Mouse (Mus musculus) midbrain, embryonic 11.5 days (tissue): Measurements from ENCODE around the gene Afm. TPM values are rescaled to one million over a fixed set of nuclear protein-coding genes. Genes with fewer than 3 reads are reported as not detected.

Source experiments
- ATAC-seq: fragments of 200-750 bp; cut with Nextera tagmentation; 2 replicates; pipeline ENCODE4 v1.8.0; 2017; ENCODE audit warnings: moderate TSS enrichment, moderate library complexity; ENCODE audit not compliant: low FRiP score
- DNase-seq: peaks from one replicate; pipeline ENCODE4 v3.0.0; 2015; ENCODE audit warnings: low spot score; ENCODE audit errors: missing footprints
- H3K27ac ChIP-seq: fragments of 300-500 bp; sonication (generic); 2 replicates; pipeline ENCODE4 v1.5.1; 2014; ENCODE audit warnings: low read depth, low read length
- H3K27me3 ChIP-seq: fragments of 300-500 bp; sonication (generic); 2 replicates; pipeline ENCODE4 v1.6.1; 2014; ENCODE audit warnings: mild to moderate bottlenecking, low read length, moderate library complexity, mixed read lengths; ENCODE audit not compliant: control insufficient read depth, insufficient read depth
- H3K36me3 ChIP-seq: fragments of 300-500 bp; sonication (generic); 2 replicates; pipeline ENCODE4 v1.6.1; 2014; ENCODE audit warnings: mild to moderate bottlenecking, low read length, moderate library complexity, mixed read lengths; ENCODE audit not compliant: control insufficient read depth, insufficient read depth
- H3K4me1 ChIP-seq: fragments of 300-500 bp; sonication (generic); 2 replicates; pipeline ENCODE4 v1.6.1; 2014; ENCODE audit warnings: low read length; ENCODE audit not compliant: control insufficient read depth, insufficient read depth
- H3K4me2 ChIP-seq: fragments of 300-500 bp; sonication (generic); 2 replicates; pipeline ENCODE4 v1.6.1; 2014; ENCODE audit warnings: mild to moderate bottlenecking, moderate library complexity
- H3K4me3 ChIP-seq: fragments of 300-500 bp; sonication (generic); 2 replicates; pipeline ENCODE4 v1.5.1; 2014; ENCODE audit warnings: low read depth, low read length
- H3K9ac ChIP-seq: fragments of 300-500 bp; sonication (generic); 2 replicates; pipeline ENCODE4 v1.6.1; 2014; ENCODE audit warnings: low read length
- H3K9me3 ChIP-seq: fragments of 300-500 bp; sonication (generic); 2 replicates; pipeline ENCODE4 v1.6.1; 2016; ENCODE audit warnings: low read length; ENCODE audit not compliant: control insufficient read depth
- WGBS: fragments of 180-500 bp; shearing (Covaris S2); extraction: QIAGEN DNeasy Blood & Tissue Kit; methylation state at CpG from one replicate; pipeline ENCODE4 v1.1.7; 2014; 5-methylcytosine and 5-hydroxymethylcytosine counted together
- polyA plus RNA-seq: library from polyadenylated mRNA; unstranded; fragments of >200 nt; fragmentation: Nextera tagmentation; extraction: Ambion mirVana; gene quantifications from 2 replicates; pipeline ENCODE4 v1.2.1, GENCODE M21; 2014

The Afm gene
- polyA plus RNA-seq, 1 experiment from 2014 or later, result not detected

GRCm38 (mm10) chr5:90565205-90565604 lies 46.5 kb downstream of the Afm start:
- no peak overlapping the region for H3K4me2 ChIP-seq
- no peaks in the 10 kb centered on the region for H3K36me3 ChIP-seq
- H3K27me3 ChIP-seq, result no peaks in the 10 kb centered on the region
- no peaks in the 10 kb centered on the region for H3K4me1 ChIP-seq
- WGBS, result 83% methylated on average over 6 of the region's 6 CpGs
- no peaks in the 10 kb centered on the region for H3K9me3 ChIP-seq
- ATAC-seq, result no peak
- no peak for DNase-seq
- no peak overlapping the region for H3K9ac ChIP-seq
- H3K27ac ChIP-seq, result no peak overlapping the region
- H3K4me3 ChIP-seq, result no peak overlapping the region

DNA sequence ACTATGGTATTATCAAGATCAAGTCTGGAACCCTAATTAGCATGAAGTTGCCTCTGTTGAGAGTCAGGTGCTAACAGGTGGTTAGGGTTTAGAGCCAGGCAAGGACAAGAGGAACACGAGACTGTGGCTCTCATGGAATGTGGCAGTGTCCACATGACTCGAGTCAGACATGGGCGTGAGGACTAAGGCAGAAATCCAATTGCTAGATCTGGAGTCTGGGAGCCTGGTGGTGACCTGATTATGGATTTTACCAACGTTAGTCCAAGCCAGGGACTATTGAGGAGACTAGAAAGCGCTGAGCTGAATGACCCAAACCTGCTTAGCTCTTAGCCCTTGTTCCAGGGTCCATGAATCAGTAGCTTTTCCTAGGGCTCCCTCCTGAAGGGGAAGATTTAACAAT lies 49.1 kb downstream of the Afm start:
- Histone ChIP-seq H3K36me3 (no peaks in the 10 kb centered on the region), H3K9me3 (no peaks in the 10 kb centered on the region), H3K4me1 (no peaks in the 10 kb centered on the region), H3K27me3 (no peaks in the 10 kb centered on the region), H3K4me2 (no peak overlapping the region), H3K9ac (no peak overlapping the region), H3K27ac (no peak overlapping the region), H3K4me3 (no peak overlapping the region)
- DNase-seq (no peak), ATAC-seq (no peak)
- WGBS, result 79% methylated on average over 5 of the region's 5 CpGs

DNA sequence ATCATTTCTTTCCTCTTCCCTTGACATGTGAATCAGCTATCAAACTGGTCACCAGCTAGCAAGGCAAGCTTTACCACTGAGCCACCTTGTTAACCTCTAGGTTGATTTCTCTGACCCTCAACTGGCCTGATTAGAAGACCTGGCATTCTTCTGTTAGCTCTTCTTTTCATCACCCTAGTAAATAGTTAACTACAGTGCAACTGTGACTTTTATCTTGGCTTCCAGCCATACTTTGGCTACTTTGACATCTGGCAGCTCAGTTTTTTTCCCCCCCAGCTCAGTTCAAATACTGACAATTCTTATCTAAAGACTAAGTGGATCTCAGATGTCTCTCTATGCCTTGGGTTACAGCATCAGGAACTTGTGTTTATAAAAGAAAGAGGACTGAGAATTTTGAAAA lies 49.6 kb downstream of the Afm start:
- H3K4me2 ChIP-seq, result no peak overlapping the region
- H3K9ac ChIP-seq, result no peak overlapping the region
- no peaks in the 10 kb centered on the region for H3K36me3 ChIP-seq
- no peaks in the 10 kb centered on the region for H3K9me3 ChIP-seq
- ATAC-seq (no peak), DNase-seq (no peak)
- H3K27me3 ChIP-seq, result no peaks in the 10 kb centered on the region
- H3K27ac ChIP-seq, result no peak overlapping the region
- no peak overlapping the region for H3K4me3 ChIP-seq
- H3K4me1 ChIP-seq, result no peaks in the 10 kb centered on the region

DNA sequence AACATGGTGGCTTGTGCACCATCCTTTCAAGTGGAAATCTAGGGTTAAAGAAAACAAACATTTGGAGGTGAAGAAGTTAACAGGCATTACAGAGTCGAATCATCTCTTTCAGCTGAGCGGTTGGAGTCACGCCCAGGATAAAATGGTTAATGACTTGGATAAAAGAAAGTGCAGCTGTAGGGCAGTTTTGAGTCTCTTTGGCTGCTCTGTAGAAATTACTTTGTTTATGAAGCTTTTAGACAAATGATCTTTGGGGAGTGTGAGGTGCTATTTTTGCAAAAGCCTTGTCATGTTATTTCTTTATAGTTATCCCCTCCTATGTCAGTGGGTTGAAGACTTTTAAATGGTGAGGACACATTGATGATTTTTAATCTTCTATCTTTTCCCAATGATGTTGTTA lies 52.5 kb downstream of the Afm start:
- Histone ChIP-seq H3K9me3 (no peaks in the 10 kb centered on the region), H3K4me3 (no peak overlapping the region), H3K36me3 (no peaks in the 10 kb centered on the region), H3K27ac (no peak overlapping the region), H3K9ac (no peak overlapping the region), H3K4me1 (no peaks in the 10 kb centered on the region), H3K27me3 (no peaks in the 10 kb centered on the region), H3K4me2 (no peak overlapping the region)
- ATAC-seq (no peak), DNase-seq (no peak)
- 61% methylated on average over 3 of the region's 3 CpGs for WGBS

- ATAC-seq (no peak), DNase-seq (no peak)
- Histone ChIP-seq H3K9me3 (no peaks in the 10 kb centered on the region), H3K4me3 (no peak overlapping the region), H3K27me3 (no peaks in the 10 kb centered on the region), H3K27ac (no peak overlapping the region), H3K36me3 (no peaks in the 10 kb centered on the region), H3K4me1 (no peaks in the 10 kb centered on the region), H3K4me2 (no peak overlapping the region), H3K9ac (no peak overlapping the region)
- WGBS, result 86% methylated on average over 9 of the region's 9 CpGs
These were observed 59.0 kb downstream of the Afm start for GRCm38 (mm10) chr5:90577751-90578150.

DNA sequence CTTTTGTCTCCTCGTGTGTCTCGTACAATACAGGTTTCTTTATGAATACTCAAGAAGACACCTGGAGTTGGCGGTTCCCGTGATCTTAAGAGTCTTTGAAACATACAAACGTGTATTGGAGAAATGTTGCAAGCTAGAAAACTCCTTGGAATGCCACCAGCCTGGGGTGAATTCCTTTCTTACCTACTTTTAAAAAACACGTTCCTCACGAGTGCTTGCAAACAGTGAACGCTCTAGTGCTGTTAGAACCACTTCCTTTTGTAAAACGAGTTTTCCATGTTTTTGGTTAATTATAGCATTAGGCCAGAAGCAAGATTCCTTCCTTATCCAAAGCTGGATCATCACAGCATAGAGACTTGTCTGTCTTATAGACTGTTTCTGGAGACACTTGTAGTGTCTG lies 60.8 kb downstream of the Afm start:
- H3K27me3 ChIP-seq, result no peaks in the 10 kb centered on the region

GRCm38 (mm10) chr5:90582179-90582578 lies 63.4 kb downstream of the Afm start:
- H3K4me3 ChIP-seq, result no peak overlapping the region
- no peaks in the 10 kb centered on the region for H3K4me1 ChIP-seq
- 88% methylated on average over 6 of the region's 6 CpGs for WGBS
- H3K9ac ChIP-seq, result no peak overlapping the region
- no peaks in the 10 kb centered on the region for H3K27me3 ChIP-seq
- ATAC-seq, result no peak
- H3K27ac ChIP-seq, result no peak overlapping the region
- no peak overlapping the region for H3K4me2 ChIP-seq
- no peaks in the 10 kb centered on the region for H3K9me3 ChIP-seq
- no peak for DNase-seq
- no peaks in the 10 kb centered on the region for H3K36me3 ChIP-seq

More for the DNA sequence above, 60.8 kb downstream of the Afm start:
- DNase-seq (no peak), ATAC-seq (no peak)
- H3K9me3 ChIP-seq, result no peaks in the 10 kb centered on the region
- no peaks in the 10 kb centered on the region for H3K36me3 ChIP-seq
- H3K4me1 ChIP-seq, result no peaks in the 10 kb centered on the region
- no peak overlapping the region for H3K4me2 ChIP-seq
- no peak overlapping the region for H3K27ac ChIP-seq
- WGBS, result 91% methylated on average over 9 of the region's 9 CpGs
- H3K9ac ChIP-seq, result no peak overlapping the region
- H3K4me3 ChIP-seq, result no peak overlapping the region

DNA sequence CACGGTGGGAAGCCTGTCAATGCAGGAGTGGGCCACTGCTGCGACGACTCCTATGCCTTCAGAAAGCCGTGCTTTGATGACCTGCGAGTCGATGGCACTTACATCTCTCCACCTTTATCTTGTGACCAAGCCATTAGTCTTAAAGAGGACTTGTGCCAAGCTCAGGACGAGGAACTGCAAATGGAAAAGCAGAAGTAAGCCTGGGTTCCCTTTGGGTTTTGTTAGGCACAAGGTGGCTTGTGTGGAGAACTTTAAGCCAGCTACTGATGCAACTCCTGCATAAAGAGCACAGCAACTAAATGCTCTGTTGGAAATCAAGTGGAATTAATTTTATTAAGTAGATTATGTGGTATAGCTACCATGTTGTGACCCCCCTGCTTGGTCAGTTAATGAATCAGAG lies 66.1 kb downstream of the Afm start:
- Histone ChIP-seq H3K27ac (no peak overlapping the region), H3K9me3 (no peaks in the 10 kb centered on the region), H3K4me3 (no peak overlapping the region), H3K27me3 (no peaks in the 10 kb centered on the region), H3K4me1 (no peaks in the 10 kb centered on the region; the same call in 1 of the 2 replicates), H3K4me2 (no peak overlapping the region), H3K36me3 (no peaks in the 10 kb centered on the region), H3K9ac (no peak overlapping the region)
- DNase-seq (no peak), ATAC-seq (no peak)
- 87% methylated on average over 7 of the region's 7 CpGs for WGBS

DNA sequence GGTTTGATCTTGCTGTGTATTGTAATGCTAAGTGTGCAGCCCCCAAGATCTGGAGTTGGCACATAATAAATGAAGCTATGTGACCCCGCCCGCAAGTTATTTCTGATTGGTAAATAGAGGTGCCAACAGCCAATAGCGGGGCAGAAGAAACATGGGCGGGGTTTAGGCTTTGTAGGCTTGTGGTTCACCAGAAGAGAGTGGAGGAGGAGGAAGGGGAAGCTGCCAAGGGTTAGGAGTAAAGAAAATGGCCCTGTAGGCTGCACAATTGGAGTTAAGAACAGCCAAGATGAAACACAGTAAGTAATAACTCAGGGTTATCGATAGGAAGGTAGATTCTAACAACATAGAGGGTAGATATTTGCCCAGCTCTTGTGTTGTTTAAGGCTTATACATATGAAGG lies 67.8 kb downstream of the Afm start:
- no peak overlapping the region for H3K9ac ChIP-seq
- H3K9me3 ChIP-seq, result no peaks in the 10 kb centered on the region
- WGBS, result 80% methylated on average over 5 of the region's 5 CpGs
- H3K36me3 ChIP-seq, result no peaks in the 10 kb centered on the region
- DNase-seq (no peak), ATAC-seq (no peak)
- no peaks in the 10 kb centered on the region; the same call in 1 of the 2 replicates for H3K4me1 ChIP-seq
- H3K4me2 ChIP-seq, result no peak overlapping the region
- H3K27me3 ChIP-seq, result no peaks in the 10 kb centered on the region
- no peak overlapping the region for H3K4me3 ChIP-seq
- no peak overlapping the region for H3K27ac ChIP-seq

- DNase-seq (no peak), ATAC-seq (no peak)
- Histone ChIP-seq H3K9me3 (no peaks in the 10 kb centered on the region), H3K27ac (no peak overlapping the region), H3K4me2 (no peak overlapping the region), H3K4me1 (no peaks in the 10 kb centered on the region; the same call in 1 of the 2 replicates), H3K4me3 (no peak overlapping the region), H3K27me3 (no peaks in the 10 kb centered on the region), H3K9ac (no peak overlapping the region), H3K36me3 (no peaks in the 10 kb centered on the region)
- 84% methylated on average over 5 of the region's 5 CpGs for WGBS
These were observed 69.4 kb downstream of the Afm start for GRCm38 (mm10) chr5:90588104-90588503.
